Mouse (Mus musculus) urinary bladder, adult 18-20 months (tissue): ENCODE measurements at regions not wholly inside any gene's neighbourhood (a gene's known extent, or its start where the extent isn't known, plus 50 kb on each side); places are given as distances from the start of the nearest gene placed in this dataset.
"Not testable (repeated sequence)": the region's sequence is repeated elsewhere in the genome, so short reads cannot be mapped to it uniquely, and the experiment has no call there.

ENCODE experiments used
- DNase-seq, 2 experiments: peaks; one replicate each; pipeline ENCODE4 v3.0.0; 2022; ENCODE audit warnings: low spot score in 2 of 2, mixed read lengths in 2 of 2

DNA sequence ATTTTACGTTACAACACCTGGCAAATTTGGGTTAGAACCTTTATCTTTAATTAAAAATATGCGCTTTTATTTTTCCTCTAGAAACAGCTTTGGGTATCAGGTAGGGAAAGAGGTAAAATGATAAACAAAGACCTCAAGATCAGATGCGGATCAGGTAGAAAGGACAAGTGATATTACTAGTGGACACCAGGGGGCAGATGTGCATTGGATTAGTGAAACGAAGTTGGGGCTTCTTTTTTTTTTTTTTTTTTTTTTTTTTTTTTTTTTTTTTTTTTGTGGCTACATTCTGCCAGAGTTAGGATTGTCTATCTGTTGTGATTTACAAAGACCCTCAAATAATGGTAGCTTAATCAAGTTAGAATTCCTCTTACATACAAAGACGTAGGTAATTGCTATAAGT is 153.8 kb downstream of the Cd109 start:
- no peak for DNase-seq

- no peak for DNase-seq
Observed at GRCm38 (mm10) chr9:78773936-78774335, 158.6 kb downstream of the Cd109 start.

DNA sequence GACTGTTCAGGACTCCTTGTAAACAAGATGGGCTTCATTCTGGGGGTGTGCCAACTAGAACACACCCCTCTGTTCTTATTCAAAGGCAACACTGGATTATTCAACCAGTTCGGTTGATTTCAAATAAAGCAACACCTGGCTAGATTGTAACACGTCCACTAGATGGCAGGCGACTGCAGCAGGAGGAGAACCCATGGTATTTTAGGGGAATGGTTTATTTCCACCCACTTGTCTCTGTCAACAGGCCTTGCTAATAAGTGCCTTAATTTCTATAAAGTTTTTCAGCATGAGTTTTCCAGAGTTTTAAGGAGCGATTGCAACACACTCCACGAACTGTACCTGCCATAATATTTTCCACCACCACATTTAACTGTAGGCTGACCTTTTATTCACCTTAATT is 160.1 kb downstream of the Cd109 start:
- peak; percentile 3 to 5 for DNase-seq

DNA sequence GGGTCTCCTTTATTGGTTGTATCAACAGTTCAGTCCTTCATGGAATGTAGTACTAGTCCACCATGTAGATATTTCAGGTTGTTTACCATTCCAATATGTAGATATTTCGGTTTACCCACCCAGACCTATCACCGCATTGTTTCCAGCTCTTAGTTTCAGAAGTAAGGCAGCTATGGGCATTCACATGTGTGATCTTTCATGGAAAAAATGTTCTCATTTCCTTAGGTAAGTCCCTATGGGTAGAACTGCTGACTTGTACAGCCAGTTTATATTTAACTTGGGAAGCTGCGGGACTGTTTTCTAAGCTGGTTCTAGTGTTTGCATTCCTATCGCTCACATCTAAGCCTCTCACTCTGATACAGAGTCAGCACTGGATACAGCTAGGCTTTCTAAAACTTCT is 165.2 kb downstream of the Cd109 start:
- DNase-seq: no peak

GRCm38 (mm10) chr9:78782297-78782696 is 167.0 kb downstream of the Cd109 start:
- no peak for DNase-seq

DNA sequence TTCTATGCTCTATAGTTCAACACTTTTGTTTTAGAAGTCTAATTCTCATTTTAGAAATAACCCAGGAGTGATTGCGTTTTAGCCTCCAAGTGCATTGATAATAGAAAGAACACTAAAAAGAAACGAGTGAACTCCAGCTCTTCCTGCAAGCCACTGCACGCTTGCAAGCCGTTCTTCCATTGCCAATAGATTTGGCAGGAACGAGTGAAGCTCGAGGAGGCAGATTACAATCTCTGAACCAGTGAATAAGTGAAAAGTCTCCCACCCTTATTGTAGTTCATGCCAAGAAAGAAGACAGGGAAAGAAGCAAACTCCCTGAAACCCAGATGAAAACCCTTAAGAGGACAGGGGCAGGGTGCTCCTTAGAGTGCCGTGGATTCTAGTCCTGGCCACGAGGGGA is 167.5 kb downstream of the Cd109 start:
- DNase-seq: no peak

GRCm38 (mm10) chr9:78787866-78788265 is 172.5 kb downstream of the Cd109 start:
- DNase-seq: no peak

DNA sequence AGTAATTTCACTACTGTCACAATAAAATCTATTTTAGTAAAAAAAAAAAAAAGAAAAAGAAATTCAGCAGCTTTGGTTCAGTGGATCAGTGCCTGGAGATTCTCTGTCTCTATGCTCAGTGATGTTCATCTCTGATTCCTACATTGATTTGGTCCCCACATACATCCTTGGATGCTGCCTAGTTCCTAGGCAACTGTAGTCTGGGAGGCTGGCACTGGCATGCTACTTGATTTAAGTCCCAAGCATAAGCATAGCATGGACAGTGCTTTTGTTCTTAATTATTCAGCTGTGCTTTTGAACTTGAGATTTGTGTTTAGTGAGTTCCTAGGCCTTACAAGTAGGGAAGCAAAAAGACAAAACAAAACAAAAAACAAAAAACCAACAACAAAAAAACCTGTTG is 174.4 kb downstream of the Cd109 start:
- no peak for DNase-seq

- no peak for DNase-seq
Observed at GRCm38 (mm10) chr9:78790155-78790554, 174.8 kb downstream of the Cd109 start.

- no peak for DNase-seq
Observed at GRCm38 (mm10) chr9:78795801-78796200, 180.5 kb downstream of the Cd109 start.

DNA sequence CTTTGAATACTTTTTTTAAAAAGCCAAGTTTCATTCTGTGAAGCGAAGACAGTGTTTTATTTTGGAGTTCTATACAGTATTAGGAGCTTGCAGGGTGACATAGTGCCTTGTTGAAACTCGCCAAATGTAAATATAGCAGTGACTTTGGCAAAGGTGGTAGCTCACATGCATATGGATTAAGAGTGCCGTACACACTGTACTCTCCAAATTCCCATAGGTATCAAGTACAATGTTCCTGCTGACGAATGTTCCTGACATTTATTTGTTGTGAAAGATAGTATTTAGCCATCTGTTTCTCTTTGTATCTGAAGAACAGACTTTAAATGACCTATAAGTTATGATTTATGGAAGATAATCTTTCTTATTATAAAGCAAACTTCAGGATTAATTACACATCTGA is 201.9 kb downstream of the Cd109 start:
- DNase-seq: no peak

DNA sequence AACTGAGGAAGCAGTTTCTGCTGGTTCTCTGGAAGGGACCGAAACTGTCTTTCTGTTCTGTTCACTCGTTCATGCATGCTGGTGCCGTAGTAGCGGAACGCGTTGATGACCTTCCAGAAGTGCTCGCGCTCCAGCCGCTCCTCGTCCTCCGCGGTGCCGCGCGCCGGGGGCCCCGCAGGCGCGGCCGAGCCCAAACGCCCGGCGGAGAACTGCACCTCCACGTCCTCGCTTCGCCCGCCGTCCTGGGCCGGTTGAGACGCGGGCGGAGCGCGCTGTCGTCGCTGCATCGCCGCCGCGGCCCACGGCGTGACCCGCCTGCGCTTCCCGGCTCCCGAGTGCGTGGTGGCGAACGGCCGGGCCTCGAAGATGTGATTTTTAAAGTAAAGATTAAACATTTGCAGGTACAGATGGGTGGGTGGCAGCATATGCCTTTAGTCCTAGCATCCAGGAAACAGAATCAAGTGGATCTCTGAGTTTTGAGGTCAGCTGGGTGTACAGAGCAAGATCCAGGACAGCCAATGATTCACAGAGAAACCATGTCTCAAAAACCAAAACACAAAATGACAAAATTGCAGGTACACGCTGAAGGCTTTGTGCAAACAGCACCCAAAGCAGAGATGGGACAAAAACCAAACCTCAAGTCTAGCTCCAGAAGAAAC is 206.3 kb downstream of the Cd109 start:
- DNase-seq: peak in 1 of 2 experiments; percentile 4

GRCm38 (mm10) chr9:78844969-78845683 is 229.8 kb downstream of the Cd109 start:
- no peak for DNase-seq

- DNase-seq: no peak
Observed at GRCm38 (mm10) chr9:78846110-78846509, 230.8 kb downstream of the Cd109 start.

DNA sequence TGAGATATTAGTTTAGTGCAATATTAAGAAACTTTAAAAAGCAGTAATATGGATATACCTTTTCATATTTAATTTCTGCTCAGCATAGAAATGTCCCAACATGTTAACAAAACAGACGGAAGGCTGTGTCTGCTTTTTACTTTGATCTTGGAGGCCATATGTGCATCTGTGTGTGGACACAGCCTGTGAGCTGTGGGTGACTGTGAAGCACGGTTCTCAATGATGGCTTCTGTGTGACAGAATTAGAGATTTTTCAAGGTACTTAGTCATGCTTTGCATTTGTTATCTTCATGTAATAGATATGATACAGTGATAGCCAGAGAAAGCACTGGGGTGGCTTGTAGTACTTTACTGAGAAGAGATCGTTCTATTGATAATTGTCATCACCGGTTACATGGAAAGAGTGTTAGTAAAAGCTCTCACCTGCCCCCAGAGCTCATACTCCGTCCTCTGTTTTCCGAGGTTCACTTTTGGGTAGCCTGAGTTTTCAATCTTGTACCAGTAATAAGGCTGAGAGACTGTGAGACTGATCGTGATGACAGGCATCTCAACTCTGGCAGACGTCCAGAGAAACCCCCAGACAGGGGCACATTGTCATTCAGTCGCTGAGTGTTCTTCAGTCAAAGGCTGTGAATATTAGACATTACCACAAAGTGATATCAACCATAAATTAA is 232.7 kb downstream of the Cd109 start:
- DNase-seq: no peak

GRCm38 (mm10) chr9:78848564-78848893 is 233.2 kb downstream of the Cd109 start:
- not testable (repeated sequence) for DNase-seq

GRCm38 (mm10) chr9:78856981-78857380 is 241.6 kb downstream of the Cd109 start:
- no peak for DNase-seq

- no peak for DNase-seq
Observed at GRCm38 (mm10) chr9:78859956-78860355, 244.6 kb downstream of the Cd109 start.

GRCm38 (mm10) chr9:78872561-78872960 is 257.2 kb downstream of the Cd109 start:
- no peak for DNase-seq

DNA sequence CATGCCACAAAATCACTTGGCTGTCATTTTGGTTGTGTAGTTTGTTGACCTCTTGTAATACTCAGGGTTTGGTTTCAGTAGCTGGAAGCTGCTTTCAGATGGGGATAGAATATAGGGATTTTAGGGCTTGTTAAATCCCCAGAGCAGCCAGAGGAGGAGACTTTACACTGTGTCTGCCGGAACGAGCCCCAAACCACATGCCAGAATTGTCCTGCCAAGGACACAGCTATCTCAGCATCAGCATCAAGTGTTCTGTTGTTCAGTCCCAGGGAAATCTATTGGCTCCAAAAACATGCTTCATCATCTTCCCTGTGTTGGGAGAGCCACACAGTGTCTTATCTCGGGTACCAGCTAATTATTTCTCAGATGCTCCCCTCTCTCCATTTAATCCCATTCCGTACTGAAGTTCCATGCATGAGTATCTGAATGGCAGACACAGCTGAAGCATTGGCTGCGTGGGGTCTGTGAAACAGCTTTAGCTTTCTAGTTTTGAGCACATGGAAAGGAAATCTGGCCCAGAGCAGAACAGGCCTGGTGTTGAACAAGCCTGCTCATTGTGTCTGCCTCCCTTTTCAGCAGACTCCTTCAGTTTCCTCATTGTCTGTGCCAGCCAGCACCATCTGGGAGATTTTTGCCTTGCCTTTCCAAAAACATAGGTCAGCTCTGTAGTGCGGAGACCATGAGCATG is 264.8 kb downstream of the Cd109 start:
- no peak for DNase-seq

GRCm38 (mm10) chr9:78880643-78881306 is 265.4 kb downstream of the Cd109 start:
- DNase-seq: no peak

GRCm38 (mm10) chr9:78881307-78881790 is 266.0 kb downstream of the Cd109 start:
- no peak for DNase-seq
